8 mouse cellular contexts compared by ENCODE assay signal in genomic region chr14:31422961-31423791, GRCm38 (mm10). TPM values are rescaled to one million over a fixed set of nuclear protein-coding genes. Genes with fewer than 3 reads are reported as not detected.
DNase-seq lines count a peak whose midpoint lies in the region; ATAC-seq and TF ChIP-seq lines count a peak whose summit lies in the region.

No protein-coding gene starts in this region.

- peaks cover 13% of the 10 kb centered on the region for H3K4me1 ChIP-seq in lung, adult 2 months (ENCODE audit: control insufficient read depth, insufficient read depth, low read length)

- intact Hi-C loops in heart, postnatal 25 days (cut with DNase I) = no loop called here

- no peak overlapping the region for H3K4me3 ChIP-seq in lung, adult 2 months (replicated peaks; ENCODE audit: extremely low read depth, low read depth, low read length)

- peak; percentile 75 to 78 for DNase-seq in lung, adult 18-20 months
- no peak for DNase-seq in lung, adult 2 months
- DNase-seq in cerebellum, adult 9-11 months = peak; percentile 44
- peak; percentile 58 for DNase-seq in heart, postnatal 25 days (ENCODE audit: low spot score)
- DNase-seq in layer of hippocampus, postnatal 10 days (ENCODE audit: low spot score in 2 of 2) = peak; percentile 48 to 65
- DNase-seq in retina, embryonic 14.5 days (ENCODE audit: low spot score) = no peak

- no peak for TF ChIP-seq CTCF in lung, adult 2 months (IDR thresholded peaks at IDR 0.05; ENCODE audit: insufficient read depth, low read length)

- no peak for TF ChIP-seq POLR2A in lung, adult 2 months (IDR thresholded peaks at IDR 0.05; ENCODE audit: borderline replicate concordance, extremely low read depth, low read depth, low read length)

- 30% methylated on average over 11 of the region's 11 CpGs for WGBS in lung, adult 2 months

- peak; percentile 87 for ATAC-seq in megakaryocyte progenitor cell, adult 5-6 weeks (replicated peaks; ENCODE audit: poor library complexity)
- ATAC-seq in erythroid progenitor cell, adult 5-6 weeks (replicated peaks; ENCODE audit: low FRiP score, poor library complexity, severe bottlenecking) = no peak

RNA-seq across cellular contexts. Expression of gene Sh3bp5, which starts 12.7 kb away (rescaled TPM):
- 40.9 and 50.1 TPM in 2 replicates for polyA plus RNA-seq in lung, adult 2 months (2012; rRNA removed)
- total RNA-seq in heart, postnatal 25 days (2021) = 10 to 100 TPM; 41.0 to 58.1 TPM
- 100 to 1,000 TPM; 120 to 125 TPM for total RNA-seq in layer of hippocampus, postnatal 10 days (2021)
- 4.5 and 6.2 TPM in 2 replicates for total RNA-seq in megakaryocyte progenitor cell, adult 5-6 weeks (2015)
- total RNA-seq in megakaryocyte progenitor cell, adult 5-6 weeks (2017) = 3.6 and 5.2 TPM in 2 replicates
- total RNA-seq in erythroid progenitor cell, adult 5-6 weeks (2015; ENCODE audit: low replicate concordance) = 6.8 and 9.6 TPM in 2 replicates
- 3.9 and 6.7 TPM in 2 replicates for total RNA-seq in erythroid progenitor cell, adult 5-6 weeks (2017; ENCODE audit: low replicate concordance)

Comparison
In these comparisons a context has a peak if more than half of its experiments do, and no peak if none do; other contexts are left out.
1. DNase-seq: peak in lung, adult 18-20 months (2 of 2), cerebellum, adult 9-11 months (single experiment), heart, postnatal 25 days (single experiment) and layer of hippocampus, postnatal 10 days (2 of 2); none in lung, adult 2 months (single experiment) and retina, embryonic 14.5 days (single experiment).